Mouse (Mus musculus): ENCODE measurements around the gene Mettl1. TPM values are rescaled to one million over a fixed set of nuclear protein-coding genes. Genes with fewer than 3 reads are reported as not detected.

Mettl1 gene
- total and polyA plus RNA-seq, 2 experiments from 2014 or later, result 10.9 to 21.0 TPM

DNA sequence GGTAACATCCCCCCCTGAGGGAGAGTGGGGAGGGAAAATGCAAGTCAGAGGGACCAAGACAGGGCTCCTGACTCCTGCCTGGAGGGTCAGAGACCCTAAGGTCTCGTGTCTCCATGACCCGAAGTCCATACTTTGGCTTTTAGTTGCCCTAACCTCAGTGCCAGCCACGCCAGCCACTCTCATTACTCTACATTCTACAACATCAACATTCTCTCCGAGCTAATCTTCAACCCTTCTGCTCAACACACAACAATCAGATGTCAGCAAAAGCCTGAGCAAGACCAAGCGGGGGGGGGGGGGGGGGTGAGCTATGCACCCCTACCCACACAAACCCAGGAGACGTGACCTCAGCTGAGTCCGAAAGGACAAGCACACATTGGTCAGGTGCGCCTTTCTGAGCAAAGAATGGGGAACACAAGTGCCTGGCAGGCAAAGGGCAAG lies 7.9 kb upstream of the Mettl1 start:
- peaks cover 4% of the 10 kb centered on the region for H3K36me3 ChIP-seq (ENCODE audit: insufficient read depth)
- no peak overlapping the region for H3K4me2 ChIP-seq (ENCODE audit: low read depth)
- no peaks in the 10 kb centered on the region for H3K27me3 ChIP-seq (ENCODE audit: insufficient read depth, low read length)
- no peaks in the 10 kb centered on the region for H3K9me3 ChIP-seq (ENCODE audit: low read length)
- H3K4me1 ChIP-seq (ENCODE audit: insufficient read depth), result no peaks in the 10 kb centered on the region
- no peak overlapping the region for H3K27ac ChIP-seq (ENCODE audit: low read depth, low read length)
- DNase-seq (no peak), ATAC-seq (no peak)
- TF ChIP-seq CTCF (IDR thresholded peaks at IDR 0.05; ENCODE audit: low read depth), result no peak
- H3K4me3 ChIP-seq (ENCODE audit: low read depth, low read length), result no peak overlapping the region
- no peak overlapping the region for H3K9ac ChIP-seq
- 90% methylated on average over 8 of the region's 8 CpGs for WGBS

- H3K4me2 ChIP-seq (ENCODE audit: low read depth), result no peak overlapping the region
- WGBS, result 84% methylated on average over 12 of the region's 12 CpGs
- no peak overlapping the region for H3K27ac ChIP-seq (ENCODE audit: low read depth, low read length)
These were observed 4.9 kb upstream of the Mettl1 start for GRCm38 (mm10) chr10:127036273-127036672.

DNA sequence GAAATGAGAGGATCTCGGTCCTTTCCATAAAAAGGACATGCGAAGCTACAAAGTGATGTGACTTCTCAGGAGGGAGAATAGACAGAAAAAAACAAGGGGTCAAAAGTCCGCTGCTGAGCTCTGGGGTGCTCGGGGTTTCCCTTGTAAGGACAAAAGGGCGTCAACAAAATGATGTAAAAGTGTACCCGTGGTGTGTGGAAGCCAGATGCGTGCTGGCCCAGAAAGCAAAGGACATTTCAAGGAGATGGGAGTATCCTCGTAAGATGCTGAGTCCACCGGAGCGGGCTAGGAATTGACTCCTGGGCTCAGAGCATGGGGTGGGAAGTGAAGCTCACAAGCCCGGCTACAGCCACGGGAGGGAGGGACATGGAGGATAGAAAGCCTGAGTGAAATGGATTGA lies 3.6 kb upstream of the Mettl1 start:
- WGBS, result 71% methylated on average over 12 of the region's 12 CpGs
- no peak for ATAC-seq

More at GRCm38 (mm10) chr10:127036273-127036672, 4.9 kb upstream of the Mettl1 start:
- Histone ChIP-seq H3K9me3 (ENCODE audit: low read length) (no peaks in the 10 kb centered on the region), H3K4me1 (ENCODE audit: insufficient read depth) (no peaks in the 10 kb centered on the region), H3K27me3 (ENCODE audit: insufficient read depth, low read length) (no peaks in the 10 kb centered on the region), H3K9ac (no peak overlapping the region), H3K36me3 (ENCODE audit: insufficient read depth) (no peaks in the 10 kb centered on the region), H3K4me3 (ENCODE audit: low read depth, low read length) (no peak overlapping the region)
- TF ChIP-seq CTCF (IDR thresholded peaks at IDR 0.05; ENCODE audit: low read depth), result no peak
- no peak for DNase-seq
- no peak for ATAC-seq

GRCm38 (mm10) chr10:127040569-127041214 lies 522 bp upstream of the Mettl1 start:
- ATAC-seq, result no peak; the same call in 1 of the 2 replicates
- peak overlapping the region; percentile 76 for H3K4me3 ChIP-seq (ENCODE audit: low read depth, low read length)
- no peaks in the 10 kb centered on the region for H3K27me3 ChIP-seq (ENCODE audit: insufficient read depth, low read length)
- peak overlapping the region; percentile 97 for H3K4me2 ChIP-seq (ENCODE audit: low read depth)
- no peak for DNase-seq
- H3K9me3 ChIP-seq (ENCODE audit: low read length), result no peaks in the 10 kb centered on the region
- H3K27ac ChIP-seq (ENCODE audit: low read depth, low read length), result no peak overlapping the region
- H3K4me1 ChIP-seq (ENCODE audit: insufficient read depth), result peaks cover 6% of the 10 kb centered on the region
- WGBS, result under 1% methylated on average over 20 of the region's 20 CpGs
- H3K36me3 ChIP-seq (ENCODE audit: insufficient read depth), result 0 out of 2 replicates have a peak, but pooled peaks cover 3% of the 10 kb centered on the region
- peak overlapping the region; percentile 57 for H3K9ac ChIP-seq
- TF ChIP-seq CTCF (IDR thresholded peaks at IDR 0.05; ENCODE audit: low read depth), result no peak

More for the DNA sequence above, 3.6 kb upstream of the Mettl1 start:
- Histone ChIP-seq H3K4me3 (ENCODE audit: low read depth, low read length) (no peak overlapping the region), H3K27ac (ENCODE audit: low read depth, low read length) (no peak overlapping the region), H3K27me3 (ENCODE audit: insufficient read depth, low read length) (no peaks in the 10 kb centered on the region), H3K9me3 (ENCODE audit: low read length) (no peaks in the 10 kb centered on the region), H3K4me2 (ENCODE audit: low read depth) (no peak overlapping the region), H3K9ac (no peak overlapping the region), H3K36me3 (ENCODE audit: insufficient read depth) (no peaks in the 10 kb centered on the region), H3K4me1 (ENCODE audit: insufficient read depth) (peaks cover 5% of the 10 kb centered on the region)
- no peak for TF ChIP-seq CTCF (IDR thresholded peaks at IDR 0.05; ENCODE audit: low read depth)
- DNase-seq, result no peak

GRCm38 (mm10) chr10:127041774-127042338 lies 642 bp downstream of the Mettl1 start:
- DNase-seq (peak; percentile 96), ATAC-seq (peak; percentile 94)
- whole genome bisulfite sequencing, result 1% methylated on average over 44 of the region's 44 CpGs
- H3K27me3 ChIP-seq (ENCODE audit: insufficient read depth, low read length), result no peaks in the 10 kb centered on the region
- peaks cover 6% of the 10 kb centered on the region for H3K4me1 ChIP-seq (ENCODE audit: insufficient read depth)
- TF ChIP-seq CTCF (IDR thresholded peaks at IDR 0.05; ENCODE audit: low read depth), result peak; percentile 17; the same call in 1 of the 2 replicates
- H3K36me3 ChIP-seq (ENCODE audit: insufficient read depth), result 0 out of 2 replicates have a peak, but pooled peaks cover 3% of the 10 kb centered on the region
- no peaks in the 10 kb centered on the region for H3K9me3 ChIP-seq (ENCODE audit: low read length)
- H3K27ac ChIP-seq (ENCODE audit: low read depth, low read length), result no peak overlapping the region; the same call in 1 of the 2 replicates
- peak overlapping the region; percentile 76 for H3K4me3 ChIP-seq (ENCODE audit: low read depth, low read length)
- peak overlapping the region; percentile 57 for H3K9ac ChIP-seq
- H3K4me2 ChIP-seq (ENCODE audit: low read depth), result peak overlapping the region; percentile 97

GRCm38 (mm10) chr10:127042468-127043115 lies 1.4 kb downstream of the Mettl1 start:
- Histone ChIP-seq H3K9me3 (ENCODE audit: low read length) (no peaks in the 10 kb centered on the region), H3K36me3 (ENCODE audit: insufficient read depth) (0 out of 2 replicates have a peak, but pooled peaks cover 3% of the 10 kb centered on the region), H3K4me3 (ENCODE audit: low read depth, low read length) (peak overlapping the region; percentile 76), H3K4me2 (ENCODE audit: low read depth) (peak overlapping the region; percentile 97), H3K27ac (ENCODE audit: low read depth, low read length) (no peak overlapping the region), H3K4me1 (ENCODE audit: insufficient read depth) (peaks cover 6% of the 10 kb centered on the region), H3K27me3 (ENCODE audit: insufficient read depth, low read length) (no peaks in the 10 kb centered on the region), H3K9ac (peak overlapping the region; percentile 57)
- DNase-seq, result no peak
- WGBS, result 16% methylated on average over 5 of the region's 5 CpGs
- no peak for TF ChIP-seq CTCF (IDR thresholded peaks at IDR 0.05; ENCODE audit: low read depth)
- no peak for ATAC-seq

Measured in forebrain, postnatal 0 days (tissue).